Mouse (Mus musculus): ENCODE results near the gene Pex26.

DNA sequence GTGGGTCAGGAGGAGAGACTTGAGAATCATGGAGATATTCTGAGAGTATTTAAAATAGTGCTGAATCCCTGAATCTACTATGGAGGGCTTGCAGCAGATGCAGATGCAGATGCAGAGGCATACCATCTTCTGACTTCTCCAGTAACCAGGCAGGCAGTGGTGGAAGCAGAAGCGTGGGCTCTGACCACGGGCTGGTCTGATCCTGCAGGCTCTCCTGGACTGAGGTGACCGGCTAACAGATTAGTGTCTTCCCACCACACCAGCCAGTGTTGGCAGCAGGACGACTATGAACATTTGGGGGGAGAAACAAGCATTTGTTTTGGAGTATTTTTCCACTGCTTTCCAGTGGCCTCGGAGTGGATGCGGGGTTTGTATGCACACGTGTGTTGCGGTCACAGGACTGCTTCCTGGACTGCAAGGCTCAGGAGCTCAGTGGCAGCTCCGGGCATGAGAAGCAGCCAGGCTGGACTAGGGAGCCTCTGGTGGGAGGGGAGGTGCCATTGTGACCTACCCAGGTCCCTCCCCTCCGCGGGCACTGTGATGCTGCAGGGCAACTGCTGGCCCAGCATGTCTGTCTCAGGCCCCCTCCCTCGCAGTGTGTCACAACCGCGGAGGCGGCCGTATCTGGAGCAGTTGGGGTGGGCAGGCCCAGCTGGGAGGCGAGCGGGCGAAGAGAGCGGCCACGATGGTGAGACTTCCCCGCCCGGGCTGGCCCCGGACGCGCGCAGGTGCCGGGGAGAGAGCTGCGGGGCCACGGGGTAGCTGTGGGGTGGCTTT is 26.9 kb downstream of the Pex26 start, which contains the start of gene Tuba8:
- TF ChIP-seq CTCF (IDR thresholded peaks at IDR 0.05; ENCODE audit: control insufficient read depth, insufficient read depth, low read length) (no peak), POLR2A (IDR thresholded peaks at IDR 0.05; ENCODE audit: borderline replicate concordance, control insufficient read depth, low read depth, low read length) (peak; percentile 45; the same call in 1 of the 2 replicates)
